Mouse (Mus musculus) gastrocnemius, postnatal 36 days (tissue): ENCODE data around the gene Sec61g. TPM values are rescaled to one million over a fixed set of nuclear protein-coding genes. Genes with fewer than 3 reads are reported as not detected.

ENCODE experiments used
- DNase-seq, 2 experiments: peaks; one replicate each; pipeline ENCODE4 v3.0.0; 2022
- intact Hi-C: fragments of 180-260 bp; cut with DNase I; formaldehyde crosslinking; loops from one replicate; pipeline ENCODE4 v1.15.1; 2025
- total RNA-seq, 2 experiments: library from RNA; stranded (reverse); gene quantifications; 2 replicates each; pipeline ENCODE4 v1.2.3; 2021

Gene Sec61g
- total RNA-seq, 2 experiments from 2014 or later: 1.9 to 2.6 TPM

DNA sequence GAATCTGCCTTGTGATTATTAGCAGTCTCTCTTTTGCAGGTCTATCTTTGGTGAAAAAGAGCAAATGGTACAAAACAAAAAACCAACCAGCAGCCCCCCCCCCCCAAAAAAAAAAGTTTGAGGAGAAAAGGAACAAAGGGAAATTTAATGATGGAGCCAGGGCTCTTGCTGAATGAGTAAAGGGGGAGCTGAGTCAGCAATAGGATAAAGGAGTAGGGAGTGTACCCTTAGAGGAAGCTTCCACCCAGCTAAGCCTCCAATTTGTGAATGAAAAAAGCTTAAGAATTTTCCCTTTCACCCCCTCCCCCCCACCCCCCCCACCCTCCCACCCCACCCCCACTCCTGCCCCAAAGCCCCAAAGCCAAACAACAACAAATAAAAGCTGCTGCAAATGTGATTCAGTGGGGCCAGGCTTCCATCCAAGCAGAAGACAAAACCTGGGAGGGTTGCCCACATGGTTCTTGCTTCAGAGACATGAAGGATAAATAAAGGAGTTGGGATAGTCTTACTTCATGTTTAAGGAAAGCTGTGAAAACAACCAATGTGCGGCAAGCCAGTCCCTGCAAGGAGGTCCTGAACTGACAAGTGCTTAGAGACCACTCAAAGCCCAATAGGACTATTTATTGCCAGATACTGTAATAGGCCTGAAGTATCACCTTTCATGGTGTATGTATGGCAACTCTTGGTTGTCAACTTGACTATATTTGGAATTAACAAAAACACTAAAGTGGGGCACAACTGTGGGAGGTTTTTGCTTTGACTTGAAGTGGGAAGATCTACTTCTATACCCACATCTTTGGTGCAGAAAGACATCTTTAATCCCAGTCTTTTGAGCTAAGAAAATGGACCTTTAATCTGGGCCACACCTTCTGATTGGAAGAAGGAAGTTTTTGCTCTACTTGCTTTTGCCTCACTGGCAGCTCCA is 9.3 kb downstream of the Sec61g start:
- intact Hi-C loops: no loop called here
- DNase-seq: no peak

Other genes with a start within 250 kb of the Sec61g start
- 10 to 100 TPM; 11.6 to 13.4 TPM for gene Egfr, start 243.7 kb upstream of the Sec61g start, total RNA-seq